Mouse (Mus musculus): ENCODE data around the gene Grwd1.

The Grwd1 gene

GRCm38 (mm10) chr7:45842950-45843744 lies 12.4 kb upstream of the Grwd1 start:
- DNase-seq (ENCODE audit: low read depth in 1 of 2, low spot score in 2 of 2): no peak

GRCm38 (mm10) chr7:45833924-45834323 lies 3.2 kb upstream of the Grwd1 start:
- no peak for DNase-seq (ENCODE audit: low read depth in 1 of 2, low spot score in 2 of 2)

- no peak for DNase-seq (ENCODE audit: low read depth in 1 of 2, low spot score in 2 of 2)
Observed at GRCm38 (mm10) chr7:45833148-45833790, 2.5 kb upstream of the Grwd1 start.

GRCm38 (mm10) chr7:45832428-45832827 lies 1.7 kb upstream of the Grwd1 start:
- no peak for DNase-seq (ENCODE audit: low read depth in 1 of 2, low spot score in 2 of 2)

- DNase-seq (ENCODE audit: low read depth in 1 of 2, low spot score in 2 of 2): no peak
Observed at GRCm38 (mm10) chr7:45831128-45831525, 383 bp upstream of the Grwd1 start.

- no peak for DNase-seq (ENCODE audit: low read depth in 1 of 2, low spot score in 2 of 2)
Observed at GRCm38 (mm10) chr7:45826631-45827030, 4.1 kb downstream of the Grwd1 start.

GRCm38 (mm10) chr7:45824598-45824997 lies 6.1 kb downstream of the Grwd1 start, which contains the start of gene Kcnj14:
Gene Kcnj14, minus strand, starts transcription at chr7:45824782.
- no peak for DNase-seq (ENCODE audit: low read depth in 1 of 2, low spot score in 2 of 2)

- DNase-seq (ENCODE audit: low read depth in 1 of 2, low spot score in 2 of 2): no peak
Observed at GRCm38 (mm10) chr7:45820913-45821312, 9.8 kb downstream of the Grwd1 start.

GRCm38 (mm10) chr7:45819843-45820242 lies 10.9 kb downstream of the Grwd1 start:
- DNase-seq (ENCODE audit: low read depth in 1 of 2, low spot score in 2 of 2): no peak

- no peak for DNase-seq (ENCODE audit: low read depth in 1 of 2, low spot score in 2 of 2)
Observed at GRCm38 (mm10) chr7:45815984-45816351, 14.8 kb downstream of the Grwd1 start.

GRCm38 (mm10) chr7:45815323-45815983 lies 15.3 kb downstream of the Grwd1 start:
- no peak for DNase-seq (ENCODE audit: low read depth in 1 of 2, low spot score in 2 of 2)

- DNase-seq (ENCODE audit: low read depth in 1 of 2, low spot score in 2 of 2): no peak
Observed at GRCm38 (mm10) chr7:45814841-45815240, 15.9 kb downstream of the Grwd1 start.

GRCm38 (mm10) chr7:45813787-45814779 lies 16.7 kb downstream of the Grwd1 start, which contains the start of gene Cyth2:
Gene Cyth2, minus strand, starts transcription at chr7:45814581.
- DNase-seq (ENCODE audit: low read depth in 1 of 2, low spot score in 2 of 2): peak; percentile 98 to 99

GRCm38 (mm10) chr7:45812921-45813320 lies 17.8 kb downstream of the Grwd1 start:
- DNase-seq (ENCODE audit: low read depth in 1 of 2, low spot score in 2 of 2): no peak

GRCm38 (mm10) chr7:45809276-45810075 lies 21.3 kb downstream of the Grwd1 start:
- no peak for DNase-seq (ENCODE audit: low read depth in 1 of 2, low spot score in 2 of 2)

- DNase-seq (ENCODE audit: low read depth in 1 of 2, low spot score in 2 of 2): no peak
Observed at GRCm38 (mm10) chr7:45808471-45808870, 22.3 kb downstream of the Grwd1 start.

- no peak for DNase-seq (ENCODE audit: low read depth in 1 of 2, low spot score in 2 of 2)
Observed at GRCm38 (mm10) chr7:45805941-45806340, 24.8 kb downstream of the Grwd1 start.

GRCm38 (mm10) chr7:45802551-45802950 lies 28.2 kb downstream of the Grwd1 start:
- no peak for DNase-seq (ENCODE audit: low read depth in 1 of 2, low spot score in 2 of 2)

GRCm38 (mm10) chr7:45801348-45801747 lies 29.4 kb downstream of the Grwd1 start:
- DNase-seq (ENCODE audit: low read depth in 1 of 2, low spot score in 2 of 2): peak; percentile 74 to 87
